In the genomic region with DNA sequence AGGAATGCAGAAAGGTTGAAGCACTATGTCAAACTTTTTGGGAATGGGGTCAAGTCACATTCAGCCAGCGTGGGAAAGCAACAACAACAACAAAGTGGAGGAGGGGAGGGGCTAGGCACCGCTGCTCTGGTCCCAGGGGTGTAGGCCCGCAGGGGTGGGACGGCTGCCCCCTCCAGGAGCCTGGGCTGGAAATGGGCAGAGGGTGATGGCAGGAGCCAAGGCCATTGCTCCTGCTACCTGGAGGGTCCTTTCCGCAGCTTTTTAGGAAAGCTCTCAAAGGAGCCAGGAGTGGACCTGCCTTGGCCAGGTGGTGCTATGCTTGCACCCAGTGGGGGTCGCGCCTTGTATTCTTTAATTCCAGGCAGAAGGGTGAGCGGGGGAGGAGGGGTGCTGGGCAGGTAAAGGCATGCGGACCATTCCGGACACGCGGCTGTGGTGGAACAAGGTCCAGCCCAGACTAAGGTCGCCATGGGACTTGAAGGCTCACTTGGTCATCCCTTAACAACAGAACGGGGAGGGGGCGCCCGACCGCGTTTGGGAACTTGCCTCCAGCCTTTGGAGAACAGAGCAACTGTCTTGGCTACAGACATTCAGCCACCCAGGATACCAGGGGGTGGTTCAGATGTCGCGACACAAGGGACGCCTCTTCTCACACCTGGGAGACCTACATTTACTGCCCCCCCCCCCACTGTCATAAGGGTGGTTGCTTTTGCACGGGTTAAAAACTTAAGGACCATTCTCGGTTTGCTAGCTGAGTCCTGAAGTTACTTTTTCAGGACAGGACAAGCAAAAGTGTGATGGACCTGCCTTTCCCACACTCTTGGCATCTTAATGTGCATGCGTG, we compare ENCODE assay signal across 9 mouse cellular contexts. TPM values are rescaled to one million over a fixed set of nuclear protein-coding genes. Genes with fewer than 3 reads are reported as not detected.
A peak's percentile ranks its signal among the peaks of the same experiment; 100 is the strongest.
DNase-seq lines count a peak whose midpoint lies in the region; ATAC-seq and TF ChIP-seq lines count a peak whose summit lies in the region.
"Had no signal": no experiment of that assay in that cellular context is flagged by ENCODE, and none has a peak within 500 bp of the region (broad histone marks: within the 10 kb centered on the region; RNA-seq: fewer than 3 reads in every experiment).

No protein-coding gene starts in this region.

- no peaks in the 10 kb centered on the region for H3K9me3 ChIP-seq in limb, embryonic 14.5 days (ENCODE audit: control insufficient read depth, low read length)

- peaks cover 41% of the 10 kb centered on the region for H3K27me3 ChIP-seq in limb, embryonic 14.5 days (ENCODE audit: control insufficient read depth, insufficient read depth, low read length)

- peak; percentile 26 for DNase-seq in embryo, embryonic 10 days (ENCODE audit: low spot score)
- DNase-seq in embryo, embryonic 10.5 days (ENCODE audit: low spot score): no peak
- DNase-seq in right cerebral cortex, postnatal 4 days: peak; percentile 1
- DNase-seq in right cerebral cortex, postnatal 36 days (ENCODE audit: low spot score in 2 of 2): no peak
- DNase-seq in limb, embryonic 14.5 days (ENCODE audit: low spot score): no peak
- DNase-seq in testis, postnatal 14 days (ENCODE audit: low spot score): no peak
- DNase-seq in right cerebral cortex, postnatal 25 days: no peak
- DNase-seq in cerebellum, adult 9-11 months: no peak
- DNase-seq: lung, postnatal 36 days had no signal

- no peak for TF ChIP-seq POLR2A in limb, embryonic 14.5 days (IDR thresholded peaks at IDR 0.05; ENCODE audit: borderline replicate concordance, extremely low read depth, insufficient read depth, insufficient read length)

- 3% methylated on average over 24 of the region's 24 CpGs for WGBS in limb, embryonic 14.5 days

- H3K4me1 ChIP-seq in limb, embryonic 14.5 days (ENCODE audit: control insufficient read depth, insufficient read depth, low read length): no peaks in the 10 kb centered on the region

- H3K4me2 ChIP-seq in limb, embryonic 14.5 days (replicated peaks; ENCODE audit: low read depth, low read length, severe bottlenecking): peak overlapping the region; percentile 79

- H3K9ac ChIP-seq in limb, embryonic 14.5 days (ENCODE audit: low read depth, low read length, severe bottlenecking): no peak overlapping the region

- ATAC-seq in limb, embryonic 14.5 days (ENCODE audit: low FRiP score, low read depth): no peak

- no peaks in the 10 kb centered on the region for H3K36me3 ChIP-seq in limb, embryonic 14.5 days (ENCODE audit: control insufficient read depth, insufficient read depth, low read length)

- peak overlapping the region; percentile 42 for H3K4me3 ChIP-seq in limb, embryonic 14.5 days (replicated peaks; ENCODE audit: low read length)

- H3K27ac ChIP-seq in limb, embryonic 14.5 days (replicated peaks; ENCODE audit: low read depth, low read length): no peak overlapping the region

RNA-seq across cellular contexts. Expression of a gene that starts 22.4 kb away (rescaled TPM):
- not detected in 2 replicates for polyA plus RNA-seq in limb, embryonic 14.5 days (2012; rRNA removed)
- polyA plus RNA-seq in limb, embryonic 14.5 days (2014; fragmentation: Nextera tagmentation; extraction: Ambion mirVana): not detected in 2 replicates

RNA-seq across cellular contexts. Expression of a gene that starts 34.0 kb away (rescaled TPM):
- not detected in 2 replicates for polyA plus RNA-seq in limb, embryonic 14.5 days (2012; rRNA removed)
- not detected in 2 replicates for polyA plus RNA-seq in limb, embryonic 14.5 days (2014; fragmentation: Nextera tagmentation; extraction: Ambion mirVana)

RNA-seq across cellular contexts. Expression of a gene that starts 44.1 kb away (rescaled TPM):
- not detected in 2 replicates for polyA plus RNA-seq in limb, embryonic 14.5 days (2012; rRNA removed)
- not detected in 2 replicates for polyA plus RNA-seq in limb, embryonic 14.5 days (2014; fragmentation: Nextera tagmentation; extraction: Ambion mirVana)

Comparison
In these comparisons a context has a peak if more than half of its experiments do, and no peak if none do; other contexts are left out.
1. DNase-seq: peak in embryo, embryonic 10 days (single experiment) and right cerebral cortex, postnatal 4 days (single experiment); none in embryo, embryonic 10.5 days (single experiment), right cerebral cortex, postnatal 36 days (0 of 2), limb, embryonic 14.5 days (single experiment), testis, postnatal 14 days (single experiment), right cerebral cortex, postnatal 25 days (single experiment) and cerebellum, adult 9-11 months (single experiment).